ENCODE assay signal across 18 mouse cellular contexts in the genomic region with DNA sequence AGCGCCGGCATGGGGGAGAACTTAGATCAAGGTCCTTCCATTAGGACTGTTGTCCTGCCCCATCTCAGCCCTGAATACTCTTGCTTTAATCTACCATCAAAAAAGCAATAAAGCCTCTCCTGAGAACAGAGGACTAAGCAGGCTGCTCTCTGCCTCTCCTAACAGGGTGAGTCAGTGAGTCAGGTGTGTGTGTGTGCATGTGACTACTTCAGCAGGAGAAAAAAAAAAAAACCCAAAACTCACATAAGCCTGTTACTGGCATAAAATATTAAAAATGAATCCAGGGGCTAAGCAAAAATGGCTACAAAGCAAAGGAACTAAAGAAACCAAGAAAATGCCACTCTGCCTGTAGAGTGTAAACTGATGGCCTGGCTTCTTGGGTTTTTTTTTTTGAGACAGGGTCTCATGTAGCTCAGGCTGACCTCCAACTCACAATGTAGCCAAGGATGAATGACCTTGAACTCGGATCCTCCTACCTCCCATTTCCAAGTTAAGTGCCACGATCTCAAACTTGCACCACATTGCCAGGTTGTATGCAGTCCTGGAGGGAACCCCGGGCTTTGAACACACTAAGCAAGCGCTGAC.
"Had no signal": no experiment of that assay in that cellular context is flagged by ENCODE, and none has a peak within 500 bp of the region (broad histone marks: within the 10 kb centered on the region; RNA-seq: fewer than 3 reads in every experiment).

No protein-coding gene starts in this region.

- H3K9me3 ChIP-seq: limb, embryonic 10.5 days; limb, embryonic 13.5 days; liver, embryonic 12.5 days; liver, embryonic 15.5 days; lung, embryonic 15.5 days; midbrain, embryonic 12.5 days; midbrain, embryonic 15.5 days; neural tube, embryonic 13.5 days; stomach, embryonic 15.5 days had no signal

- H3K4me3 ChIP-seq: limb, embryonic 10.5 days; limb, embryonic 13.5 days; liver, embryonic 12.5 days; liver, embryonic 15.5 days; lung, embryonic 15.5 days; midbrain, embryonic 12.5 days; midbrain, embryonic 15.5 days; neural tube, embryonic 13.5 days; stomach, embryonic 15.5 days had no signal

- H3K36me3 ChIP-seq: limb, embryonic 10.5 days; limb, embryonic 13.5 days; lung, embryonic 15.5 days; midbrain, embryonic 12.5 days; midbrain, embryonic 15.5 days; neural tube, embryonic 13.5 days; stomach, embryonic 15.5 days had no signal

- H3K9ac ChIP-seq: limb, embryonic 13.5 days; liver, embryonic 12.5 days; liver, embryonic 15.5 days; lung, embryonic 15.5 days; midbrain, embryonic 12.5 days; midbrain, embryonic 15.5 days; neural tube, embryonic 13.5 days; stomach, embryonic 15.5 days had no signal

- H3K4me1 ChIP-seq: limb, embryonic 10.5 days; lung, embryonic 15.5 days; midbrain, embryonic 12.5 days; midbrain, embryonic 15.5 days; neural tube, embryonic 13.5 days; stomach, embryonic 15.5 days had no signal

- ATAC-seq: liver, embryonic 12.5 days; midbrain, embryonic 15.5 days had no signal

- H3K27ac ChIP-seq: limb, embryonic 10.5 days; limb, embryonic 13.5 days; liver, embryonic 12.5 days; liver, embryonic 15.5 days; lung, embryonic 15.5 days; midbrain, embryonic 12.5 days; midbrain, embryonic 15.5 days; neural tube, embryonic 13.5 days; stomach, embryonic 15.5 days had no signal

- DNase-seq: kidney, adult 9 months; kidney, postnatal 14 days; kidney, postnatal 4 days; liver; lung, adult 18-20 months; lung, postnatal 10 days; lung, postnatal 36 days; thymus, adult 18-20 months; thymus, postnatal 36 days had no signal
